Mouse (Mus musculus) liver, adult 2 months (tissue): Measurements from ENCODE around the gene Trhde.

Experiments used
- CTCF ChIP-seq: fragments of 200-500 bp; IDR thresholded peaks from 2 replicates; pipeline ENCODE4 v1.5.1; 2011; ENCODE audit warnings: low read depth, low read length, control low read depth
- POLR2A ChIP-seq: fragments of 200-500 bp; IDR thresholded peaks from 2 replicates; pipeline ENCODE4 v1.6.1; 2011; ENCODE audit warnings: low read length, control low read depth; ENCODE audit not compliant: insufficient read depth; ENCODE audit errors: extremely low read depth

- TF ChIP-seq POLR2A = no peak
- TF ChIP-seq CTCF = no peak
Observed at GRCm38 (mm10) chr10:114796872-114797271, 5.2 kb downstream of the Trhde start.
